Mouse (Mus musculus) thymus, postnatal 25 days (tissue): ENCODE results near the gene Dus2.
"Not testable (repeated sequence)": the region's sequence is repeated elsewhere in the genome, so short reads cannot be mapped to it uniquely, and the experiment has no call there.

Source experiments
- DNase-seq: peaks from one replicate; pipeline ENCODE4 v3.0.0; 2022

Gene Dus2

DNA sequence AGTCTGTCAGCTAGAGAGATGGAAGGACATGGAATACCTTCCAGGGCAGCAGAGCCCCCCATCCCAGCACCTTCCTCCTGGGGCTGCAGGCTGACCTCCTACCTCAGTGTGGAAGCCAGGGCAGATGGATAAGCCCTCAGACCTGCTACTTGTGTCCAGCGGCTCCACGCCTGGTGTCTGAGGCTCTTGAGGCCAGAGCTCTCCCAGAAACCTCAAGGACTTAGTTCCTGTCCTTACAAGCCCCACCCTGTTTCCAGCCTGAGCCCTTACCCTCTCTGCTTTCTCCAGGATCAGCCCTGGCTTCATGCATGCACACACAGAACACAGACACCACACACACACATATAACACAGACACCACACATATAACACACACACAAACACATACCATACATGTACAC lies 409 bp downstream of the Dus2 start:
- DNase-seq, result peak; percentile 30

DNA sequence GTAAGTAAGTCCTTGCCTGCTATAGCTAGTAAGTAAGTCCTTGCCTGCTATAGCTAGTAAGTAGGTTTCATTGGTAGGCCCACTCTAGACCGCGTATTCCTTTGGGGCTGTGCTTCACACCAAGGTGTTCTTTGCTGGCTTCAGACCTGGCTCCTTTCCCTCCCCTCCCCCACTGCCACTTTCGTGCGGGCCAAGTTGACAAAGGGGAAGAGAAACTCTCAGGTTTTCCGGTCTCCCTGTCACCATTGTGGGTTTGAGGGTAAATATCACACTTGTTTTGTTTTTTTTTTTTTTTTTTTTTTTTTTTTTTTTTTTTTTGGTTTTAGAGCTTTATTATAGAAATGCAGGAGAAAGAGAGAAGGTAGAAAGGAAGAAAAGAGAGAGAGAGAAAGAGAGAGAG lies 1.4 kb downstream of the Dus2 start:
- DNase-seq, result peak; percentile 85

GRCm38 (mm10) chr8:105993226-105993625 lies 2.1 kb downstream of the Dus2 start:
- no peak for DNase-seq

DNA sequence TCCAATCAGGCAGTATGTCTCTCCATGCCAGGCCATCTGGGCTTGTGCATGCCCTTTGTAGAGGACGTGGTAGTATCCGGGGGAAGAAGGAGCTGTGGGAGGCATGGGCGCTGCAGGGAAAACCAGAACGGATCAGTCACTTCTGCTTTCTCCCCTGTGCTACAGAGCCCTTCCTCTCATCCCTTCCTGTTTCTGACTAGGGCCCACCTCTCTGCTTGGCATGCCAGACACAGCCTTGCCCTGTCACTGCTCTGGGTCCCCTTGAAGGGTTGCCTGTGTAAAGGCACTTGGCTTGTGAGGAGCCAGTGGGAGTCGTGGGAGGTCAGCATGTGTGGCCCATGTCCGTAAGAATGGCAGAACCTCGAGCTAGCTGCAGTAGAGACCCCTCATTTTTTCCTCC lies 5.2 kb downstream of the Dus2 start:
- DNase-seq, result no peak

DNA sequence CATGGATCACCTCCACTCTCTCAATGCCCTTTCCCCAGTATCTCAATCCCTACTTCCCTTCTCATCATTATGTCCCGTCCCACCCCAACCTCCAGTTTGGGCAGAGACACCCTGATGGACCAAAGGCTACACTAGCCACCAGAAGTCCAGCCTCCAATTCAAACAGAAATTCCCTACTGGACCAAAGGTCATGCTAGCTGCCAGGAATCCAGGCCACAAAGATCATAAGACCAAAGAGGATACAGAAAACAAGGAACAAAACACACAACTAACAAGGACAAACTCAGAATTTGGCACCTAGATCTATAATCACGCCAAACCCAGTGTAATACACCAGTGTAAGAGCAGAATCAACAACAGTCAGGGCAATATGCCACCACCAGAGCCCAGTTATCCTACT lies 7.8 kb downstream of the Dus2 start:
- no peak for DNase-seq

GRCm38 (mm10) chr8:106001908-106002307 lies 10.8 kb downstream of the Dus2 start:
- no peak for DNase-seq

- DNase-seq, result no peak
Measured at GRCm38 (mm10) chr8:106004538-106005207, 13.5 kb downstream of the Dus2 start.

DNA sequence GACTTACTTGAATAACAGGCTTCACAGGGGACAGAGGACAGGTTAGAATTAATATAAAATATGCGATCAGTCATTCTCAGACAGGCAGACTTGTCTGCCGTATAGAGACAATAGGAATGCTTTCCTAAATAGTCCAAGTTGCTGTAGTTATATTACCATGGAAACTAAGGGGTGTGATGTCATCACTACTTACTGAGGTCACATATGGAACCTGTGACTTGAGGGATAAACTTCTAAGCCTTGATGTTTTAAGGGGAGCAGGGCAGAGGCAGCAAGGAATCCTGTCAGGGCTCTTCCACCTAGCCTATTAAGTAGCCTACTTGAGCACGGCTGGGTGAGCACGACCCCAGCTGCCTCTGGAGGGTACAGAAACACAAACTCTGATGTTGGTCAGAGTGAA lies 14.7 kb downstream of the Dus2 start, which contains the start of gene Dpep2nb:
TSS of gene Dpep2nb (minus strand) at position 101 of the 400 bp plus-strand sequence.
- no peak for DNase-seq

DNA sequence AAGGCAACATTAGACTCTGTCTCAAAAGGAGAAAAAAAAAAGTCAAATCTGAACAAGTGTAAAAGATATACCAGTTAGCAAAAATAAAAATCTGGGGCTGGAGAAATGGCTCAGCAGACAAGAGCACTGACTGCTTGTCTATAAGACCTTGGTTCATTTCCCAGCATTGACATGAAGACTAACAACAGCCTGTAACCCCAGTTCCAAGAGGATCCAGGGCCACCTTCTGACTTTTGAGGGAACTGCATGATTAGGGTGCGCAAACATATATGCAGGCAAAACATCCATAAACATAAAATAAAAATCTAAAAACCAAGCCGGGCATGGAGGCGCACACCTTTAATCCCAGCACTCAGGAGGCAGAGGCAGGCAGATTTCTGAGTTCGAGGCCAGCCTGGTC lies 15.3 kb downstream of the Dus2 start:
- peak; percentile 32 for DNase-seq

GRCm38 (mm10) chr8:106007135-106007534 lies 16.0 kb downstream of the Dus2 start:
- no peak for DNase-seq

GRCm38 (mm10) chr8:106007891-106008290 lies 16.8 kb downstream of the Dus2 start:
- DNase-seq, result not testable (repeated sequence)

- DNase-seq, result peak; percentile 88
Measured at GRCm38 (mm10) chr8:106010748-106011642, 19.9 kb downstream of the Dus2 start.

DNA sequence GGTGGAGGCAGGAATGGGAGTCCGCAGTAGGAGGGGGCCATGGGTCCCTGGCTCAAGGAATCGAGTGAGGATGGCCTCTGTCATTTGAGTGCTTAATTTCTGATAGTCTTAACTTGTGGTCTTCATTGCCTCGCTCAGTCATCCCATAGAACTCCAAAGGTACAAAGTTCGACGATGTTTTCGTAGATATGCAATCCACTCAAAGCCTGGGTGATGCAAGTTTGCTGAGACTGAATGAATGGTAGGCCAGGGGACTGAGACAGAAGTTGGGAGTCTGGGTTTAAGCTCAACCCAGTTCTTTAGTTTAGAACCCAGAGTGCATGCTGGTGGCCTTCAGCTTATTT lies 20.5 kb downstream of the Dus2 start, which contains the start of gene Ddx28:
TSS of gene Ddx28 (minus strand) at position 240 of the 344 bp plus-strand sequence.
- no peak for DNase-seq

GRCm38 (mm10) chr8:106012203-106012602 lies 21.1 kb downstream of the Dus2 start:
- not testable (repeated sequence) for DNase-seq

DNA sequence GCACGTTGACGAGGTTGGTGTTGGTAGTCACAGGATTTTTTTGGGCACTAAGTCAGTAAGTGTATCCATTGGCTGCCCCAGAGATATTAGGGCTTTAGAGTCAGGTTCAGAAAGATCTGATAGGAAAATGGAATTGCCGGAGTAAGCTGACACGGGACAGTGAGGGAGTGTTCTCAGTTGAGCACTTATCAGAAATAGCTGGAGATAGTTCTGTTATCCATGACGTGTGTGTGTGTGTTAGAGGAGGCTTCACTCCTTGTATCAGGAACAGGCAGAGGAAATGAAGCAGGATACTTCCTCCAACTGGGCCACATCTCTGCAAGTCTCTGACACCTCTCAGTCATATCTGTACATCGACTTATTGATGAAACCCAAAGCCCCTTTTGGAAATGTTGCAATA lies 25.1 kb downstream of the Dus2 start:
- no peak for DNase-seq

DNA sequence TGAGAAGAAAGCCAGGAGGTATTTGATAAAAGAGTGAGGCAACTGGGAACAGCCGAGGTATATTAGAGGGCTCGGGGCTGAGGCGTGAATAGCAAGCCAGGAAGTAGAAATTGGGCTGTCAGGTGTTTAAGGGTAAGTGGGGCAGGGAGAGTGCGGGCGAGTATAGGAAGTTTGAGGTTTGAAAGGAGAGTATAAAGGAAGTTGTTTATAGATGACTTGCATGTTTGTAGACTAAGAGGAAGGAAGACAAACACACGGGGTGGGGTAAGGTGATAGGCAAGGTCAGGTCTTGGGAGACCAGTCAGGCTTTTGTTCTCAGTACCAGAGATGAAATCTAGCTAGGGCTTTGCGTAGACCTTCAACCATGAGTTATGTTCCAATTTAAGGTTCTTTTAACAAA lies 26.0 kb downstream of the Dus2 start:
- DNase-seq, result peak; percentile 57

GRCm38 (mm10) chr8:106018039-106018438 lies 26.9 kb downstream of the Dus2 start:
- no peak for DNase-seq

DNA sequence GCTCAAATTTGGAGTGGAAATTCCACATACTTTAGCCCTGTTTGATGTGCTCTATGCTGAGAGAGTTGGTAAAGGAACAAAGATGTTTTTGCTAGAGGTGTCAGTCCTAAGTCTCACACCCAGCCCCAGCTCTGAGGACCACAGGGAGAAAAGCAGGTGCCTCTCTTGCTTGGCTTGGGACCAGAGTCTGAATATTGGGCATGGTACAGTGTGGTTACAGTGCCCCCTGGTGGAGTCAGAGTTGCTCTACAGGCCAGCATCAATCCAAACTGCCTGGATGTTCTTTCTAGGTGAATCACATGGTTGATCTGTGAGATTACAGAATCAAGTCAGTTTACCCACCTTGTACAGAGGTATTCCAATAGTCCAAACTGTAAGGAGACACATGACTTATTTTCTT lies 31.3 kb downstream of the Dus2 start:
- DNase-seq, result peak; percentile 88

DNA sequence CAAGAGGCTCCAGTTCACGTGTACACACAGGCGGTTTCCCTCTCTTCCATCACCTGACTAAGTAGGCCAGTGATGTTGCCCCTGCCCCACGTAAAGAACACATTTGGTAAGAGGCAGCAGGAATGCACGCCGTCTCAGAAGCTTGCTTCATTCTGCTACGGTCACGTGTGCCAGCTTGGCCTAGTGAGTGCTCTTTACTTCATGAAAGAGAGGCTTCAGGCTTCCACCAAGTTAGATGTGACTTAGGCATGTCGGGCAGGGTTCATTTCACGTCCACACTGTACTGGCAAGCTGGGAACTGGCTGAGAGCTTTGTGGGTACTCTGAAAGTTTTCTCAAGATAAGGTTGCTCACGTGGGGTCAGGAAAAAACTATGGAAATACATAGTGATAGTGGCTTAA lies 47.6 kb downstream of the Dus2 start:
- DNase-seq, result no peak

GRCm38 (mm10) chr8:106039605-106040004 lies 48.5 kb downstream of the Dus2 start:
- no peak for DNase-seq

GRCm38 (mm10) chr8:106040218-106040617 lies 49.1 kb downstream of the Dus2 start:
- peak; percentile 41 for DNase-seq

DNA sequence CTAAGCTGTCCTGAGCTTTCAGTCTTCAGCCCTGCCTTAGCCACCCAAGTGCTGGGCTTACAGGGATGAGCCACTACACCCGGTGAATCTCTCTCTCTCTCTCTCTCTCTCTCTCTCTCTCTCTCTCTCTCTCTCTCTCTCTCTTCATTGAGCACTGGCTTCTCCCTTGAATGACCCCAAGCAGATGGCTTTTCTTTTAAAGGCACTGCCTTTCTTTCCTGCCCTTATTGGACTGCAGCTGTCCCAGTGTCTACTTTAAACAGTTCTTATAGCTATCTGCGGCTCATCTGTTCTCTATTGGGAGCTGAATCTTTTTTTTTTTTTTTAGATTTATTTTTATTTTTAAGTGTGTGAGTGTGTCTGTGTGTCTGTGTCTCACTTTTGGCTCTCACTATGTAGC lies 51.9 kb downstream of the Dus2 start:
- no peak for DNase-seq

GRCm38 (mm10) chr8:106044151-106044550 lies 53.0 kb downstream of the Dus2 start:
- DNase-seq, result no peak

GRCm38 (mm10) chr8:106046872-106047559 lies 55.9 kb downstream of the Dus2 start:
- no peak for DNase-seq
